Mouse (Mus musculus): Measurements from ENCODE around the gene Fam83b. TPM values are rescaled to one million over a fixed set of nuclear protein-coding genes. Genes with fewer than 3 reads are reported as not detected.
A peak's percentile ranks its signal among the peaks of the same experiment; 100 is the strongest.

Fam83b gene
- polyA plus RNA-seq, 1 experiment from 2014 or later, result 0.20 TPM

DNA sequence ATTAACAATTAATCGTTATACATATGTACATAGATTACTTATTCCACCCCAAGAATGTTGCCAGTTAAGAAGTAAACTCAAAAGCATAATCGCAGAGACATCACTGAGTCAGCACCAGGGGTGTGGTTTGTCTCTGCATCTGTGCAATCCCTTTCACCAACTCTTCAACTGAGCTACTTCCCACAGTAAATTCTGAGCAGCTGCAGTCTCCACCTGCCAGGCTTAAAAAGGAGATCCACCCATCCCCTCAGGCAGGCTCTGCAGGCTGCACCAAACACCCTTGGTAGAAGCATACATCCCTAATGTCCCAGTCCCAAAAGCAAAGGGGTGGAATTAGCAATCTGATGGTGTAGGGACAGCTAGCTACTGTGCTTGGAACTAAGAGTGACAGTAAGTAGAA is 1.3 kb downstream of the Fam83b start:
- no peaks in the 10 kb centered on the region for H3K4me1 ChIP-seq (ENCODE audit: control insufficient read depth, insufficient read depth, low read length)
- no peak overlapping the region for H3K9ac ChIP-seq (ENCODE audit: low read length)
- no peak overlapping the region for H3K4me2 ChIP-seq (ENCODE audit: low read depth)
- H3K36me3 ChIP-seq (ENCODE audit: control insufficient read depth, insufficient read depth, low read length), result no peaks in the 10 kb centered on the region
- DNase-seq (ENCODE audit: low spot score) (no peak), ATAC-seq (ENCODE audit: insufficient read depth, low FRiP score, low TSS enrichment) (peak; percentile 20; the same call in 1 of the 2 replicates)
- H3K9me3 ChIP-seq (ENCODE audit: control insufficient read depth, low read length), result no peaks in the 10 kb centered on the region
- 0 out of 2 replicates have a peak, but pooled peaks cover 3% of the 10 kb centered on the region for H3K27me3 ChIP-seq (ENCODE audit: control insufficient read depth, insufficient read depth, low read length)
- no peak overlapping the region for H3K27ac ChIP-seq (ENCODE audit: low read depth, low read length)
- WGBS, result 80% methylated on average over 2 of the region's 2 CpGs
- H3K4me3 ChIP-seq (ENCODE audit: low read depth, low read length), result no peak overlapping the region

DNA sequence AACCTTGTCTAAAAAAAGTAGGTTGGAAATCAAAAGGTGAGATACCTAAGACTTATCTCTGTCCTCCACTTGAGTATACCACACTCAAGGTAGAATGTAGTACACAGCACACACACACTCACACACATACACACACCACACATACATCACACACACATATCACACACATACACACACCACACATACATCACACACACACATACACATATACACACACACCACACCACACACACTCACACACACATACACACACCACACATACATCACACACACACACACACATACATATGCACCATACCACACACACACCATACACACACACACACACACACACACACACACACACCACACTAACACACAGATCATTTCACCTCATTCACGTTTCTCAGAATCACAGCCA is 2.8 kb downstream of the Fam83b start:
- no peak for ATAC-seq (ENCODE audit: insufficient read depth, low FRiP score, low TSS enrichment)
- Histone ChIP-seq H3K9ac (ENCODE audit: low read length) (no peak overlapping the region), H3K27ac (ENCODE audit: low read depth, low read length) (no peak overlapping the region), H3K4me2 (ENCODE audit: low read depth) (no peak overlapping the region), H3K4me1 (ENCODE audit: control insufficient read depth, insufficient read depth, low read length) (no peaks in the 10 kb centered on the region), H3K4me3 (ENCODE audit: low read depth, low read length) (no peak overlapping the region), H3K36me3 (ENCODE audit: control insufficient read depth, insufficient read depth, low read length) (no peaks in the 10 kb centered on the region), H3K27me3 (ENCODE audit: control insufficient read depth, insufficient read depth, low read length) (0 out of 2 replicates have a peak, but pooled peaks cover 3% of the 10 kb centered on the region), H3K9me3 (ENCODE audit: control insufficient read depth, low read length) (no peaks in the 10 kb centered on the region)
- 90% methylated on average over 1 of the region's 1 CpGs for WGBS
- DNase-seq (ENCODE audit: low spot score), result no peak

GRCm38 (mm10) chr9:76562794-76563193 is 4.1 kb downstream of the Fam83b start:
- H3K9me3 ChIP-seq (ENCODE audit: control insufficient read depth, low read length), result no peaks in the 10 kb centered on the region
- no peak overlapping the region for H3K27ac ChIP-seq (ENCODE audit: low read depth, low read length)
- WGBS, result 56% methylated on average over 6 of the region's 6 CpGs
- H3K27me3 ChIP-seq (ENCODE audit: control insufficient read depth, insufficient read depth, low read length), result 0 out of 2 replicates have a peak, but pooled peaks cover 3% of the 10 kb centered on the region
- H3K4me1 ChIP-seq (ENCODE audit: control insufficient read depth, insufficient read depth, low read length), result no peaks in the 10 kb centered on the region
- no peak overlapping the region for H3K4me2 ChIP-seq (ENCODE audit: low read depth)
- H3K4me3 ChIP-seq (ENCODE audit: low read depth, low read length), result no peak overlapping the region
- no peak overlapping the region for H3K9ac ChIP-seq (ENCODE audit: low read length)
- ATAC-seq (ENCODE audit: insufficient read depth, low FRiP score, low TSS enrichment) (no peak), DNase-seq (ENCODE audit: low spot score) (no peak)
- no peaks in the 10 kb centered on the region for H3K36me3 ChIP-seq (ENCODE audit: control insufficient read depth, insufficient read depth, low read length)

DNA sequence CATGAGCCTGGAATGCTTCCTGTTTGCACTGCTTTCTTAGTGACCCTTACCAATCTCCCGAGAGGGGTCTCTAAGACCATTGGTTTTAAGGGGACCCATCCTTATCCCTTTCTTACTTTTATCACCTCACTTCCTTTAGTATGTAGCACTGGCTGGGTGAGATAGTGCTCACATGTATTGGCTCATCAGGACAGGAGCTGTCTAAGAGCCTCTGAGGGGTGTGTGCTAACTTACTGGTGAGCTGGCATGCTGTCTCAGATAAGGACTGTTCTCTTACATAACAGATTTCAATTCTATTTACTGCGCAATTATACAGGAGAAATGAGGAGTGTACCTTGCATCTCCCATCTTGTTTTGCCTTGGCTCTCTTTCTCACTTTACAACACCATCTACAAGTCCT is 7.7 kb downstream of the Fam83b start:
- no peaks in the 10 kb centered on the region for H3K4me1 ChIP-seq (ENCODE audit: control insufficient read depth, insufficient read depth, low read length)
- no peaks in the 10 kb centered on the region for H3K27me3 ChIP-seq (ENCODE audit: control insufficient read depth, insufficient read depth, low read length)
- H3K4me3 ChIP-seq (ENCODE audit: low read depth, low read length), result no peak overlapping the region
- no peak overlapping the region for H3K27ac ChIP-seq (ENCODE audit: low read depth, low read length)
- no peak for ATAC-seq (ENCODE audit: insufficient read depth, low FRiP score, low TSS enrichment)
- no peaks in the 10 kb centered on the region for H3K36me3 ChIP-seq (ENCODE audit: control insufficient read depth, insufficient read depth, low read length)
- no peaks in the 10 kb centered on the region for H3K9me3 ChIP-seq (ENCODE audit: control insufficient read depth, low read length)
- no peak overlapping the region for H3K9ac ChIP-seq (ENCODE audit: low read length)
- no peak for DNase-seq (ENCODE audit: low spot score)
- no peak overlapping the region for H3K4me2 ChIP-seq (ENCODE audit: low read depth)
- WGBS, result 92% methylated on average over 2 of the region's 2 CpGs

DNA sequence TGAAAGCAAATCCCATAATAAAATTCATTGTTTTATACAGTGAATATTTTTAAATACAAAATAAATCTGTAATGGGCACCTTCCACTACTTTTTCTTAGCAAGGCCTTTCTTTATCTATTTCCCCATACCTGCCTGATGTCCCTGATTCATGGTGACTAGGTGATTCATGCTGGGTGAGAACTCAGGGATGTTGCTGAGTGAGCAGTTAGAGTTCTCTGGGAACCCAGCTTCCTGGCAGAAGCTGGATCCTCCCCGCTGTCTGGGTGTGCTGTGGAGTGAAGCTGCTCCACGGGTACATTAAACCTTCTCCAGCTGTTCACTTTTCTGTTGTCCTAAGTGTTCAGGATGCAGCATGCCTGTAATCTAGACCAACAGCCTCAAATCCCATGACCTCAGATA is 13.2 kb downstream of the Fam83b start:
- no peaks in the 10 kb centered on the region for H3K36me3 ChIP-seq (ENCODE audit: control insufficient read depth, insufficient read depth, low read length)
- 60% methylated on average over 2 of the region's 2 CpGs for WGBS
- H3K27ac ChIP-seq (ENCODE audit: low read depth, low read length), result no peak overlapping the region
- no peak overlapping the region for H3K9ac ChIP-seq (ENCODE audit: low read length)
- H3K4me2 ChIP-seq (ENCODE audit: low read depth), result no peak overlapping the region
- H3K4me1 ChIP-seq (ENCODE audit: control insufficient read depth, insufficient read depth, low read length), result no peaks in the 10 kb centered on the region
- H3K27me3 ChIP-seq (ENCODE audit: control insufficient read depth, insufficient read depth, low read length), result no peaks in the 10 kb centered on the region
- no peak for DNase-seq (ENCODE audit: low spot score)
- ATAC-seq (ENCODE audit: insufficient read depth, low FRiP score, low TSS enrichment), result no peak
- no peak overlapping the region for H3K4me3 ChIP-seq (ENCODE audit: low read depth, low read length)
- H3K9me3 ChIP-seq (ENCODE audit: control insufficient read depth, low read length), result no peaks in the 10 kb centered on the region

- Histone ChIP-seq H3K36me3 (ENCODE audit: control insufficient read depth, insufficient read depth, low read length) (no peaks in the 10 kb centered on the region), H3K4me1 (ENCODE audit: control insufficient read depth, insufficient read depth, low read length) (no peaks in the 10 kb centered on the region), H3K4me2 (ENCODE audit: low read depth) (no peak overlapping the region), H3K9ac (ENCODE audit: low read length) (no peak overlapping the region), H3K9me3 (ENCODE audit: control insufficient read depth, low read length) (no peaks in the 10 kb centered on the region), H3K4me3 (ENCODE audit: low read depth, low read length) (no peak overlapping the region), H3K27me3 (ENCODE audit: control insufficient read depth, insufficient read depth, low read length) (no peaks in the 10 kb centered on the region), H3K27ac (ENCODE audit: low read depth, low read length) (no peak overlapping the region)
- DNase-seq (ENCODE audit: low spot score) (no peak), ATAC-seq (ENCODE audit: insufficient read depth, low FRiP score, low TSS enrichment) (no peak)
- 87% methylated on average over 1 of the region's 1 CpGs for WGBS
Measured at GRCm38 (mm10) chr9:76553115-76553514, 13.8 kb downstream of the Fam83b start.

DNA sequence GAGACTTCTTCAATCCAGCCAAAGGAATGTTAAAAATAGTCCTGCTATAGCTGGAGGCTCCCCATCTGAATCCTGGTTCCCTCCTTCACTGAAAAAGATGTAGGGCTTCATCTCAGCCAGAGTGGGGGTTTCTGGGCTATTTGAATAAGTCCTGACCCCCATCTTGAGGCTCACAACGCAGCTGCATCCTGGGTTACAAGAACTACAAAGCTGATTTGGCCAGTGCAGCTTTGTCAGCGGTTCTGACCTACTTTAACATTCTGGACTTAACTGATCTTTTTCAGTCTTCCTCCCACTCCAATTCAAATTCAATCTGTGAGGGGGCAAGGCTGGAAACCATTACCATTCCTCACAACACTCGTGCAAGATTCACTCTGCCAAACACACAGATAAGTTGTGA is 20.2 kb downstream of the Fam83b start:
- no peak for ATAC-seq (ENCODE audit: insufficient read depth, low FRiP score, low TSS enrichment)

DNA sequence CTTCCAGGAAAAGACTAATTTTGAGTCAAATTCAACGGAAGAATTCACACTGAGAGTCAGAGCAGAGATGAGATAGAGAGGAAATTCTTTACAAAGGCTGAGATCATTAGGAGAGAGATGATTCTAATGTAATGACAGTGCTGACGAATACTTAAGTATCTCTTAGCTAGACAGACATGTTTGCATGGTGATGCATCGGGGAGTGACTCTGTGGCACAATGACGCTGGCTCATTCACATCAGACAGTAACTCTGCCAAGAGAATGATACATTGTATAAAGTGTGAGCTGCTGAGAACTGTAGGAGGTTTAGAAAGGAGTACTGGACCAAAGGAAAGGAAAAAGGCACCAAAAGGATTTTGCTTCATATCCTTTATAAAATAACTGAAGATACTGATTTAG is 26.2 kb downstream of the Fam83b start:
- no peak overlapping the region for H3K4me3 ChIP-seq (ENCODE audit: low read depth, low read length)
- H3K36me3 ChIP-seq (ENCODE audit: control insufficient read depth, insufficient read depth, low read length), result no peaks in the 10 kb centered on the region
- no peak overlapping the region for H3K9ac ChIP-seq (ENCODE audit: low read length)
- H3K9me3 ChIP-seq (ENCODE audit: control insufficient read depth, low read length), result no peaks in the 10 kb centered on the region
- WGBS, result 79% methylated on average over 4 of the region's 4 CpGs
- no peaks in the 10 kb centered on the region for H3K27me3 ChIP-seq (ENCODE audit: control insufficient read depth, insufficient read depth, low read length)
- H3K4me1 ChIP-seq (ENCODE audit: control insufficient read depth, insufficient read depth, low read length), result no peaks in the 10 kb centered on the region
- no peak overlapping the region for H3K4me2 ChIP-seq (ENCODE audit: low read depth)
- no peak for ATAC-seq (ENCODE audit: insufficient read depth, low FRiP score, low TSS enrichment)
- DNase-seq (ENCODE audit: low spot score), result no peak
- H3K27ac ChIP-seq (ENCODE audit: low read depth, low read length), result no peak overlapping the region

More for the DNA sequence above, 20.2 kb downstream of the Fam83b start:
- no peaks in the 10 kb centered on the region for H3K27me3 ChIP-seq (ENCODE audit: control insufficient read depth, insufficient read depth, low read length)
- no peaks in the 10 kb centered on the region for H3K4me1 ChIP-seq (ENCODE audit: control insufficient read depth, insufficient read depth, low read length)
- 58% methylated on average over 3 of the region's 3 CpGs for whole genome bisulfite sequencing
- H3K36me3 ChIP-seq (ENCODE audit: control insufficient read depth, insufficient read depth, low read length), result no peaks in the 10 kb centered on the region
- no peak overlapping the region for H3K4me3 ChIP-seq (ENCODE audit: low read depth, low read length)
- H3K27ac ChIP-seq (ENCODE audit: low read depth, low read length), result no peak overlapping the region
- no peak overlapping the region for H3K4me2 ChIP-seq (ENCODE audit: low read depth)
- H3K9ac ChIP-seq (ENCODE audit: low read length), result no peak overlapping the region
- H3K9me3 ChIP-seq (ENCODE audit: control insufficient read depth, low read length), result no peaks in the 10 kb centered on the region
- DNase-seq (ENCODE audit: low spot score), result no peak

DNA sequence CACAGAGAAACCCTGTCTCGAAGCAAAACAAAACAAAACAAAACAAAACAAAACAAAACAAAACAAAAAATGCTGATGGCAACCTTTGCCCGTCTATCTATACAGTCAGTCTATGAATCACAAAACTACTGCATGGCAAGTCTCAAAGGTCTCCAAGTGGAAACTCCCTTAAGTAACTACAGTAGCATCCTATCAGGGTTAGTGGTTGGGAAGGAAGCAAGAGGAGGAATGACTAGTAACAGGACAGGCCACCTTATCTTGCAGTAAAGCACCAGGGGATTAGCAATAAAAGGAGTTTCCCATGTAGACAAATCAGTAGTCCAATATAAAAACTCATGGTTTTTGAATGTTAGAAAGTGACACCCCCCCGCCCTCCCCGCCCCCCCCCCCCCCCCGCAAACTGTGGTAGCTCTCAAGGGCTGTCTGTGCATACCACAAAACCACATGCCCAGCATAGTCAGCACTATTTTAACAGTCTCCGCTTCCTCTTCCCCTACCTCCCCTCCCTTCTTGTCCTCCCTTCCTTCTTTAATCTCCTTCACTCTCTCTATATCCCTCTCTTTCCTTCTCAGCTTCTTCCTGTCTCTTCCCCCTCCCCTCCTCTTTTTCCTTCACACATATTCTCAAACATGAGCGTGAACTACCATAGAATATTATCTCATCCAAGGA is 26.8 kb downstream of the Fam83b start:
- ATAC-seq (ENCODE audit: insufficient read depth, low FRiP score, low TSS enrichment) (no peak), DNase-seq (ENCODE audit: low spot score) (no peak)
- Histone ChIP-seq H3K4me3 (ENCODE audit: low read depth, low read length) (no peak overlapping the region), H3K9me3 (ENCODE audit: control insufficient read depth, low read length) (no peaks in the 10 kb centered on the region), H3K36me3 (ENCODE audit: control insufficient read depth, insufficient read depth, low read length) (no peaks in the 10 kb centered on the region), H3K9ac (ENCODE audit: low read length) (no peak overlapping the region), H3K27me3 (ENCODE audit: control insufficient read depth, insufficient read depth, low read length) (no peaks in the 10 kb centered on the region), H3K4me2 (ENCODE audit: low read depth) (no peak overlapping the region), H3K4me1 (ENCODE audit: control insufficient read depth, insufficient read depth, low read length) (no peaks in the 10 kb centered on the region), H3K27ac (ENCODE audit: low read depth, low read length) (no peak overlapping the region)
- WGBS, result 89% methylated on average over 5 of the region's 7 CpGs

Measured in neural tube, embryonic 11.5 days (tissue).